Mouse (Mus musculus): Measurements from ENCODE around the gene Ddx54. TPM values are rescaled to one million over a fixed set of nuclear protein-coding genes. Genes with fewer than 3 reads are reported as not detected.

The Ddx54 gene
- polyA plus RNA-seq, 1 experiment from 2014 or later: 58.3 TPM

GRCm38 (mm10) chr5:120570289-120570897, 42.1 kb upstream of the Ddx54 start:
- Histone ChIP-seq H3K27me3 (replicated peaks) (no peaks in the 10 kb centered on the region), H3K9ac (no peak overlapping the region), H3K9me3 (no peaks in the 10 kb centered on the region), H3K4me3 (no peak overlapping the region), H3K36me3 (no peaks in the 10 kb centered on the region), H3K4me2 (replicated peaks) (no peak overlapping the region), H3K4me1 (peaks cover 67% of the 10 kb centered on the region), H3K27ac (no peak overlapping the region)
- 86% methylated on average over 11 of the region's 11 CpGs for WGBS
- ATAC-seq (ENCODE audit: low FRiP score, low read depth): no peak

- WGBS: 44% methylated on average over 14 of the region's 14 CpGs
Measured at GRCm38 (mm10) chr5:120571056-120571740, 41.3 kb upstream of the Ddx54 start.

GRCm38 (mm10) chr5:120574469-120575063, 38.0 kb upstream of the Ddx54 start:
- WGBS: 77% methylated on average over 10 of the region's 10 CpGs
- ATAC-seq (ENCODE audit: low FRiP score, low read depth): no peak
- peaks cover 45% of the 10 kb centered on the region for H3K4me1 ChIP-seq
- H3K9ac ChIP-seq: no peak overlapping the region
- H3K36me3 ChIP-seq: no peaks in the 10 kb centered on the region
- H3K9me3 ChIP-seq: no peaks in the 10 kb centered on the region
- H3K27ac ChIP-seq: no peak overlapping the region
- H3K4me2 ChIP-seq (replicated peaks): no peak overlapping the region
- no peaks in the 10 kb centered on the region for H3K27me3 ChIP-seq (replicated peaks)
- no peak overlapping the region for H3K4me3 ChIP-seq

More at GRCm38 (mm10) chr5:120571056-120571740, 41.3 kb upstream of the Ddx54 start:
- Histone ChIP-seq H3K4me1 (peaks cover 59% of the 10 kb centered on the region), H3K9me3 (no peaks in the 10 kb centered on the region), H3K9ac (no peak overlapping the region), H3K27ac (no peak overlapping the region), H3K27me3 (replicated peaks) (no peaks in the 10 kb centered on the region), H3K4me3 (no peak overlapping the region), H3K4me2 (replicated peaks) (no peak overlapping the region), H3K36me3 (no peaks in the 10 kb centered on the region)
- ATAC-seq (ENCODE audit: low FRiP score, low read depth): no peak

DNA sequence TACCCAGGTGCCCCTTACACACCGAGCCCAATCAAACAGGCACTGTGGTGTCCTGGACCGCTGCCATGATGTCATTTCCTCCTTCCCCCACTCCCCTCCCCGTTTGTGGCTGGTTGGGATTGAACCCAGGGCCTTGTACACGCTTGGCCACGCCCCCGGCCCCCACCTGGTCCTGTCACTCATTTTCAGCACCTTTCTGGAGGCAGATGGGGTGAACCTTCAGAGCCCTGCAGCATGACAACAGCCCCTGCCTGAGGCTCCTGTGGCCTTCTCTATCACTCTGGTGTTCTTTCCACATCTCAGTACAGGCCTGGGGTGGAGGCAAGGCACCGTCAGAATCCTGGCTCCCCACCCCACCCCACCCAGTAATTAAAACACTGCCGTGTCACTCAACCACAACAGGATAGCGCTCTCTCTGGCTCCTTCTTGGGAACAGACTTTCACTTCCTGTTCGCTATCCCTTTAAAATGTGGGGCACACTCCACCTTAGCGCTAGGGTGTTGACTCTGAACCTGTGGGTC, 35.7 kb upstream of the Ddx54 start:
- Histone ChIP-seq H3K4me1 (peaks cover 40% of the 10 kb centered on the region), H3K4me3 (no peak overlapping the region), H3K27me3 (replicated peaks) (no peaks in the 10 kb centered on the region), H3K9me3 (no peaks in the 10 kb centered on the region), H3K9ac (no peak overlapping the region), H3K4me2 (replicated peaks) (no peak overlapping the region), H3K27ac (no peak overlapping the region), H3K36me3 (peaks cover under 1% of the 10 kb centered on the region; the same call in 1 of the 2 replicates)
- no peak for ATAC-seq (ENCODE audit: low FRiP score, low read depth)
- 79% methylated on average over 11 of the region's 11 CpGs for WGBS

DNA sequence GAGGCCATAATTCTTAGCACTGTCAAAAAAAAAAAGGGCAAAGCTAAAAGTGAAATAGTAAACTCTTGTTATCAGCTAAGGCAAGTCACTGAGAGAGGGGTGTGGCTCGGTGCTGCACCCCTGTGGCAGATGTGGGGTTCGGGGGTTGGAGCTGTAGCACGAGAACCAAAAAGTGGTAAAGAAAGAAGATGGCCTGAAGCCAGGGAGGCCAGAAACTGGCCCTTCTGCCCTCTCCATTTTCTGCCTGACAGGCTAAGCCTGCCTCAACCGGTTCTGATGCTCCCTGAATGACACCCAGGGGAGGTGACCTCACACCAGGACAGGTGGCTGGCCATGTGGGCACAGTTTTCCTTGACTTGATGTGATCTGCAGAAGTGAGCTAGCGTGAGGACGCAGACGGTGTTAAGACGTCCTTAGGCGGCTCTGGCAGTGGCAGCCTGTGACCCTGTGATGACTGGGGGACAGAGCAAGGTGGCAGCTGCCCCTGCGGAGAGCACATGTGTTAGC, 34.6 kb upstream of the Ddx54 start:
- no peak for ATAC-seq (ENCODE audit: low FRiP score, low read depth)
- no peaks in the 10 kb centered on the region for H3K9me3 ChIP-seq
- no peak overlapping the region for H3K4me3 ChIP-seq
- peaks cover 7% of the 10 kb centered on the region for H3K36me3 ChIP-seq
- peaks cover 40% of the 10 kb centered on the region for H3K4me1 ChIP-seq
- H3K27ac ChIP-seq: no peak overlapping the region
- 0 out of 2 replicates have a peak overlapping the region, but pooled peaks have one; percentile 12 for H3K4me2 ChIP-seq (replicated peaks)
- no peak overlapping the region for H3K9ac ChIP-seq
- H3K27me3 ChIP-seq (replicated peaks): no peaks in the 10 kb centered on the region
- 48% methylated on average over 10 of the region's 10 CpGs for WGBS

- peak overlapping the region; percentile 38 for H3K4me2 ChIP-seq (replicated peaks)
- no peak overlapping the region for H3K4me3 ChIP-seq
- H3K4me1 ChIP-seq: peaks cover 40% of the 10 kb centered on the region
- ATAC-seq (ENCODE audit: low FRiP score, low read depth): no peak
- WGBS: 58% methylated on average over 12 of the region's 12 CpGs
- H3K27ac ChIP-seq: peak overlapping the region; percentile 23; the same call in 1 of the 2 replicates
- H3K27me3 ChIP-seq (replicated peaks): no peaks in the 10 kb centered on the region
- H3K9ac ChIP-seq: no peak overlapping the region
- H3K36me3 ChIP-seq: peaks cover 13% of the 10 kb centered on the region
- no peaks in the 10 kb centered on the region for H3K9me3 ChIP-seq
Measured at GRCm38 (mm10) chr5:120578504-120579081, 33.9 kb upstream of the Ddx54 start.

DNA sequence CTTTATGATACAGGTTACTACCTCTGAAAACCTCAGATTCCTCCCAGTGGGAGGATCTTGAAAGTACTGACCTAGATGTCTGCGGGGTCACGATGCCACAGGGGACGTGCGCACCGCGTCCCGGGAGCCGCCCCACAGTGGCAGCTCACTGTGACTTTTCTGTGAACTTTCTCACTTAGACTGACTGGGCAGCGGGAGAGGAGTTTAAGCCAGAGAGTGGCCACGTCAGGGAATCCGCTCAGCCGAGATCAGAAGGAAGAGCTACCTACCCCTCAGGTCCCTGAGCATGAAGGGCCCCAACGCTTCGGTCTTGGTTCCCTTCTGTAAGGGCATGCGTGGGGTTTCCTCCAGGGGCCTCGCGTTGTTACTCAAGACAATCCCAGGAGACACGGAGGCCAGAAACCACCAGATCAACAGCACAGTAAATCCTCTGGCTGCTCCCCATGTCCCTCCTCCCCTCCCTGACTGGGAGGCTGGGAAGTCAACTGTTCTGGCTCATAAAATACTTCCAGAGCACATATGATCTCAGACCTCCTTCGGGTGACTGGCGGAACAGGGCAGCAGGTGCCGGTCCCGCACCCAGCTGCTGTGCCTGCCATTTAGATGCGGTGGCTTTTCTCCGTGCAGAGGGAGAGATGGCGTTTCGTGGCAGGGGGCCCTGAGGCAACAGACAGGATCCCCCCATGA, 33.2 kb upstream of the Ddx54 start:
- Histone ChIP-seq H3K9ac (0 out of 2 replicates have a peak overlapping the region, but pooled peaks have one; percentile 5), H3K4me3 (no peak overlapping the region), H3K27me3 (replicated peaks) (no peaks in the 10 kb centered on the region), H3K4me2 (replicated peaks) (peak overlapping the region; percentile 38), H3K36me3 (peaks cover 21% of the 10 kb centered on the region), H3K9me3 (no peaks in the 10 kb centered on the region), H3K4me1 (peaks cover 40% of the 10 kb centered on the region), H3K27ac (peak overlapping the region; percentile 23; the same call in 1 of the 2 replicates)
- WGBS: 45% methylated on average over 26 of the region's 26 CpGs
- ATAC-seq (ENCODE audit: low FRiP score, low read depth): peak; percentile 52

DNA sequence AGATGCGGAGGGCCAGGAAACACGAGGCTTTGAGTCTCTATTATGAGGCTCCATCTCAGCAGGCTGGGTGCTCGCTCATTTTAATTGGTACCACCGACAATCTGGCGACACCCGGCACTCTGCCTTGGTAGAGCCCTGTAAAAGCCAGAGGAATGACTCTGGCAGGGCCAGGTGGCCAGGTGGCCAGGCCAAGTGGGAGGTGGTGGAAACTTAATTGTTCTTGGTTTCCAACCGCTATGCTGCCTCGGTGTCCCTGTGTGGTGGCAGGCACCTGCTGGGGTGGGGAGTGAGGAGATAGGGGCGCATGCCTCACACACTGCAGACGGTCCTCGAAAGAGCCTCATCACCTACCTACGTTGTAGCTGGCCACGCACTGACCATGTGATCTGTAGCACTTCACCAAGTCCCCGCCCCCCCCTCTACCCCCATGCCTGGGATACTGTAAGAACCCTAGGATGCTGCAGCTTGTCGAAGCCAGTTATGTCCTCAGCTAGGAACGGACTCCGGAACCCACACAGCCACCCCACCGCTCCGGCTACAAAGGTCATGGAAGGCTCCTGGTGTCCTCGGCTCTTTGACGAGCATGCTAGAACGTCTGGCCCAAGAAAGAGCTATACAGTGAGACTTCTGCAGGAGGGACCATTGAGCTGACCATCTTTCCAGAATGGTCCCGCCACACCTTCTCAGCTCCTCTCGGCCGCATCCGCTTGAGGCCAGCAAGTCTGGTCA, 32.5 kb upstream of the Ddx54 start:
- ATAC-seq (ENCODE audit: low FRiP score, low read depth): peak; percentile 38; the same call in 1 of the 2 replicates
- 76% methylated on average over 26 of the region's 26 CpGs for WGBS

GRCm38 (mm10) chr5:120582002-120582401, 30.5 kb upstream of the Ddx54 start:
- Histone ChIP-seq H3K27ac (no peak overlapping the region), H3K9ac (no peak overlapping the region), H3K9me3 (no peaks in the 10 kb centered on the region), H3K4me1 (peaks cover 47% of the 10 kb centered on the region), H3K27me3 (replicated peaks) (no peaks in the 10 kb centered on the region), H3K36me3 (peaks cover 29% of the 10 kb centered on the region), H3K4me2 (replicated peaks) (no peak overlapping the region), H3K4me3 (no peak overlapping the region)
- WGBS: 86% methylated on average over 9 of the region's 9 CpGs
- no peak for ATAC-seq (ENCODE audit: low FRiP score, low read depth)

More for the DNA sequence above, 32.5 kb upstream of the Ddx54 start:
- Histone ChIP-seq H3K36me3 (peaks cover 28% of the 10 kb centered on the region), H3K4me1 (peaks cover 41% of the 10 kb centered on the region), H3K27me3 (replicated peaks) (no peaks in the 10 kb centered on the region), H3K27ac (peak overlapping the region; percentile 23), H3K9ac (0 out of 2 replicates have a peak overlapping the region, but pooled peaks have one; percentile 5), H3K9me3 (no peaks in the 10 kb centered on the region), H3K4me2 (replicated peaks) (peak overlapping the region; percentile 38), H3K4me3 (no peak overlapping the region)

DNA sequence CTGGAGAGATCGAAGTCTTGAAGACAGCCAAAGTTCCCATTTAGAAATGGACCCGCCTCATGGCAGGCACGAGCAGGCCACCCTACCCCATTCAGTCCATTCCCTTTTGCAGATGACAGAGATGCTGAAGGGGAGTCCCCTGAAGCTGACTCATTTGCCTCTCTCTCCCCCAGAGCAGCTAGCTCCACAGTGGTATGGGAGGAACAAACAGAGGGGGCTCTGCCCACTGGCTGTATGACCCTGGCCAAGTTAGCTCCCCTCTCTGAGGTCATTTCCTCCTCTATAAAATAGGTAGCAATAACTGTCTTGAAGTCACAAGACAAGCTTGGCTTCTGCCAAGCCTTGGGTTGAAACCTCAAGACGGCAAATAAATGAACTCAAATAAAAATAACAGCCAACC, 29.0 kb upstream of the Ddx54 start:
- H3K4me1 ChIP-seq: peaks cover 52% of the 10 kb centered on the region
- H3K27ac ChIP-seq: no peak overlapping the region
- peaks cover 29% of the 10 kb centered on the region for H3K36me3 ChIP-seq
- ATAC-seq (ENCODE audit: low FRiP score, low read depth): no peak
- H3K9ac ChIP-seq: no peak overlapping the region
- H3K4me2 ChIP-seq (replicated peaks): no peak overlapping the region
- no peaks in the 10 kb centered on the region for H3K9me3 ChIP-seq
- H3K27me3 ChIP-seq (replicated peaks): no peaks in the 10 kb centered on the region
- WGBS: 88% methylated on average over 4 of the region's 4 CpGs
- H3K4me3 ChIP-seq: no peak overlapping the region

DNA sequence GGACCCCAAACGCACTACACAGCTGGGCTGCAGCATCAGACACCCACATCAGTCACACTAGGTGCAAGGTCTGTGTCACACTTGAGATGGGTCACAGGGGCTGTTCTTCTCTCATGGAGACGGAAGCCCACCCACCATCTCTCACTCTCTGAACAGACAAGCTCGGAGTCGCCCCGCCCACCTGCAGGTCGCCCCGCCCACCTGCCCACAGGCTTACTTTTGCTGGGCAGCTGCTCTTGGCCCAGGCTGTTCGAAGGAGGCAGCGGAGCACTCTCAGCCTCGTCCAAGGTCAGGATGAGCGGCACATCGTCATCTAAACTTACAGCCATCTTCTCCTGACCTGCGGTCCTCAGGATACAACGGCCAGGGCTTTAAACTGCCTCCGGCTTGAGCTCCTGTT, 27.6 kb upstream of the Ddx54 start:
- Histone ChIP-seq H3K4me1 (peaks cover 41% of the 10 kb centered on the region), H3K4me3 (no peak overlapping the region), H3K9me3 (no peaks in the 10 kb centered on the region), H3K27me3 (replicated peaks) (no peaks in the 10 kb centered on the region), H3K36me3 (peaks cover 29% of the 10 kb centered on the region), H3K4me2 (replicated peaks) (no peak overlapping the region), H3K27ac (no peak overlapping the region), H3K9ac (no peak overlapping the region)
- no peak for ATAC-seq (ENCODE audit: low FRiP score, low read depth)
- WGBS: 35% methylated on average over 15 of the region's 15 CpGs

Data from neural tube, embryonic 12.5 days (tissue).